Mouse (Mus musculus): ENCODE measurements around the gene Krtcap2.

GRCm38 (mm10) chr3:89278107-89278506 lies 32.3 kb downstream of the Krtcap2 start:
- TF ChIP-seq CTCF (IDR thresholded peaks at IDR 0.05; ENCODE audit: extremely low read depth, insufficient read depth, low read length) (no peak), POLR2A (IDR thresholded peaks at IDR 0.05; ENCODE audit: extremely low read depth, insufficient read depth, low read length) (no peak)
